Mouse (Mus musculus) kidney, postnatal 25 days (tissue): ENCODE results near the gene Dda1.
"Not testable (repeated sequence)": the region's sequence is repeated elsewhere in the genome, so short reads cannot be mapped to it uniquely, and the experiment has no call there.

Source experiments
- DNase-seq, 2 experiments: peaks; one replicate each; pipeline ENCODE4 v3.0.0; 2021; ENCODE audit warnings: mixed read lengths in 2 of 2

The Dda1 gene

DNA sequence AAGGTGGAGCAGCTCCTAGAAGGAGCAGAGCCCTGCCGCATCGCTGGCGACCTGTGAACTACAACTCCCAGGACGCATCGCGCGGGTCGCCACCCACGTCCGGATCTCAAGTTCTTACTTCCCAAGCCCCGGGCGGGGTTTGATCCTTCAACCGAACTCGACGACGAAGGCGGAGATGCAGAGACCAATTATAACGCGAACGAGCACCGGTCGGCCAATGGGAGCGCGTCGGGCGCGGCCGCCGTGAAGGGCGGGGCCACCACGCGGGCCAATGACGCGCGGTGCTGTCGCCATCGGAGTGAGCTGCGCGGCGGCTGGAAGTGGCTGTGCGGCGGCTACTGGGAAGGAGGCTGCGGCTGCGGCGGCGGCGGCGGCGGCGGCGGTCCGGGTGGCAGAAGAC is at the start of gene Dda1:
Gene Dda1 (plus strand): TSS at position 284 of the 400 bp plus-strand sequence.
- DNase-seq, result peak; percentile 99 to 100

DNA sequence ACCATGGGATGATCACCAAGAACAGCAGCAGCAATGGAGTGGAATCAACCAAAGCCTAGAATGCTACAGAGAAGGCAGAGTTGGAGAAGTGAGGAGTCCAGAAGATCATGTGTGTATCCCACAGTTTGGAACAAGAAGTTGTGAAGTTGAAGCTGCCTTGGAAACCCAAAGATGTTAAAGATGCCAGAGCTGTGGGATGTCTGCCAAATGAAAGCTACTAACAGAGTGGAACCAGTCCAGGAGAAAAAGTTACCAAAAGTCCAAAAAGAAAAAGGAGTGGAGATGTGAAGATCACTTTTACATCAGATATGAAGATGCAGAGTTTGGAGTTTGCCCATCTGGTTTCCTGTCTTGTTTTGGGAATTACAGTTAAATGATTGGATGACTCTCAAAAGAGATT is 46.9 kb upstream of the Dda1 start:
- no peak for DNase-seq

DNA sequence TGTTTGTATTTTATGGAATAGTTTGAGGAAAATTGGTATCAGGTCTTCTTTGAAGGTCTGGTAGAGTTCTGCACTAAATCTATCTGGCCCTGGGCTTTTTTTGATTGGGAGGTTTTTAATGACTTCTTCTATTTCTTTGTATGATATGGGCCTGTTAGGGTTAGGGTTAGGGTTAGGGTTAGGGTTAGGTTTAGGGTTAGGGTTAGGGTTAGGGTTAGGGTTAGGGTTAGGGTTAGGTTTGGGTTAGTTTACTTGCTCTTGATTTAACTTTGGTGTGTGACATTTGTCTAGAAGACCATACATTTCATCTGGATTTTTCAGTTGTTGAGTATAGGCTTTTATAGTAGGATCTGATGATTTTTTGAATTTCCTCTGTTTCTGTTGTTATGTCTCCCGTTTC is 36.1 kb upstream of the Dda1 start:
- DNase-seq, result not testable (repeated sequence)

DNA sequence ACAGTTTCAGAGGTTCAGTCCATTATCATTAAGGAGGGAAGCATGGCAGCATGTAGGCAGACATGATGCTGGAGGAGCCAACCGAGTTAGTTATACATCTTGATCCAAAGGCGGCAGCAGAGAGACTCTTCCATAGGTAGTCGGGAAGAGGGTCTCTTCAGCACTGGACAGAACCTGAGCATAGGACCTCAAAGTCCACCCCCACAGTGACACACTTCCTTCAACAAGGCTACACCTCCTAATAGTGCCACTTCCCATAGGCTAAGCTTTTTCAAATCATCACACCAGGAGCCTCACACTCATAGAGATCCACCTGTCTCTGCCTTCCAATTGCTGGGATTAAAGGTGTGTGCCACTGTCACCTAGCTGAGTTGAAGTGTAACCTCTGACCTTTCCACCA is 32.0 kb upstream of the Dda1 start:
- no peak for DNase-seq

DNA sequence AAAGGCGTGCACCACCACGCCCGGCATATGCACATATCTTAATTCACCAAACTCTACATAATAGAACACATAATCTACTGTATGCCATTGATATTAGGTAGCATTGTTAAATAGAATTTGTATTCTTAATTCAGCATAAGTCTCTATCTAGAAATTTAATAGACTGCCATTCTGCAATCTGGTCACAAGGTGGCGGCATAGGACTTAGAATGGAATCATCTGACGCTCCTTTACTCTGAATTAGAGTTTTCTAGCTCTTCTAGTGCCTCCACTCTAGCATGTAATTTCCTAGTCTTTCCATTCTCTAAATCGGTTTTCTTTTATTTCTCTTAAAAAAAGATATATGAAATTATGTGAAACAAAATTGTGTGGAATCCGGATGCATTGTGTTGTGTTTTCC is 27.6 kb upstream of the Dda1 start:
- peak in 1 of 2 experiments; percentile 37 for DNase-seq

DNA sequence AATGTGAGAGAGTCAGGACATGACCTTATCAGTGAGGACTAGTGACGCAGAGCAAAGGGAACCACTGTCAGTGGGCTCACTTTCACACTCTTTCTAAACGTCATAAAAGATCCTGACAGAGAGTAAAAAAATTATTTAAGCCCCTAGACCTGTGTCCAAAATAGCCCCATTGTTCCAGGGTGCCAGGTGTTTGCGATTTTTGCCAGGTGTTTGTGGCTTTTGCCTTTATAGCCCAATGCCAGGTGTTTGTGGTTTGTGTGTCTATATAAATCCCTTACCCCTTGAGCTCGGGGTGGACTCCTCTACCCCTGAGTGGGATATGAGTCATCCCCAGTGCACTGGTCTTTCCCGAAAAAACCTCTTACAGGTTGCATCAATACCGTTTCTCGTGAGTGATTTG is 23.9 kb upstream of the Dda1 start:
- DNase-seq, result no peak

DNA sequence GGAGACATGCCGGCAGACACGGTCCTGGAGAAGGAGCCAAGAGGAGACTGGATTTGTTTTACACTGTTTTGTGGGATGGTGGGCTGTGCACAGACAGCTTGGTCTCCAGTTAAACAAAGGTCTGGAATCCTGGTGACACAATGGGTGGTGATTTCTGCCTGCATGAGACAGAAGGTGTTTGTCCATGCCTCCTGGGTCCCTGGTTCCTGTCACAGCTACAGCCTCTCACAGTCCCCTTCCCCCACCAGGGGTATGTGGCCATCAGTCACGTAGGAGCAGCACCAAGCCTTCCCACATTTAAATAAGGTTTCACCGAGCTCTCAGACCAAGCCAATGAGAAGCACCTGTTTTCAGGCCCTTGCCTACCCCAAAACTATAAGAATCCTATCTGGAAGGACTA is 17.7 kb upstream of the Dda1 start:
- no peak for DNase-seq

DNA sequence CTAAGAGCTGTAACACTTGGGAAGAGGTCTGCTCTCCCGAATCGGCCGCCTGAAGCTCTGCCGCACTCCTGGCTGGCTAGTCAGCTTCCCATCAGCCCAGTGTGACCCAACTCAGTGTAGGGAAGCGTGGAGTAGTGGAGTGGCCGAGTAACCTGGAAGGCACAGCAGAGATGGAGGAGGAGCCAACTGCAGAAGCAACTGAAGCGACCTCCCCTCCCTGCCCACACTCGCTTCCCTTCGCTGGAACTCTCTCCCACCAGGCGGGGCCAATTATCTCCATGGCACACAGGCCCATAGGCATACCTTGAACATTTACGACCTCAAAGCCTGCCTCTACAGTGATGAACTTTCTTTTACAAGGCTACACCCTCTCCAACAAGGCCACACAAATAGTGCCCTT is 17.2 kb upstream of the Dda1 start:
- DNase-seq, result no peak

DNA sequence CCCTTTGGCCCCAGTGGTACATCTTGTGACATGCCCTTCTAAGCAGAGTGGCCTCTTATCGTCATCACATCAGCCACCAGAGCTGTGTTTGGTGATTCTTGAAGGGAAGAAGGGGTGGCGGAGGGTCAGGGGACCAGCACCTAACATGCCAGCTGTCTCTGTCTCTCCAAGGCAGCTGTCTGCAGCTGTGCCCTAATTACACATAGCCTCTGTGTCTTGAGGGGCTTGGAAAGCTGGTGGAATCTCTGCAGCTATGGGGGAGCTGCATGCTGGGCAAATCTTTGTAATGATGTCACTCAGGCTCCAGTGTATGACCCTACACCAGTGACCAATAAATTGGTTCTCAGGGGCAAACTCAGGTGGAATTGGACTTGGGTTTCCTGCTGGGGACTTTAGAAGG is 16.3 kb upstream of the Dda1 start:
- no peak for DNase-seq

DNA sequence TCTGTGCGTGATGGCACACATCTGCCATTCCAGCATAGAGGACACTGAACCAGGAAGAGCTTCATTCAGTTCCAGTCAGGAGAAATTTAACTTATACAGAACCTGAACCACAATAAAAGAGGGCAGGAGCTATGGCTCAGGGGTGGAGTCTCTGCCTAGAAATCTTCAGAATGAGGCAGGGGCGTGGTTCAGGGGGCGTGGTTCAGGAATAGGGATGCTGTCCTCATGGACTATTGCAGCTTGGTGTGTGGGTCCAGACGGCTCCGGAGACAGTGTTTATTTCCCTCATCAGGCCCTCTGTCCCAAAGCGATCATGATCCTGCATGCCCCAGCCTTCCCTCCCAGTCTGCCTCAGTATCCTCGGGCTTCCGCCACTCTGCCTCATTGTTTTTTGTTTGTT is 14.3 kb upstream of the Dda1 start:
- no peak for DNase-seq

DNA sequence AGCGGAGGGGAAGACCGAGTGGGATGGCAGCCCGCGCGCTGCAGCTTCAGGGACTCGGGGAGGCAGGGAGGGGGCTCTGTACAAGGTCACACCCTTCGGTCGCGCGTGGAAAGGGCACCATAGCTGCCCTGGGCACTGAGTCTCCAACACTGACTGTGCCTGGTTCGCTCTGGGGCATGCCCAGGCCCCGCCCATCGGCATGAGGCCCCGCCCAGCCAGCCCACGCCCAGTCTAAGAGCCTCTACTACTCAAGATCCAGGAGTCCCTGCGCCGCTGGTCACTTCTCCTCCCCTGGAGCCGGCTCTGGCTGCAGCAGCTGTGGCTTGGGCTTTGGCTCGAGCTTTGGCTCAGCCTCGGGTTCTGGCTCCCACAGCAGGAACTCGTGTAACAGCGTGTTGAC is 12.1 kb upstream of the Dda1 start:
- DNase-seq, result no peak

DNA sequence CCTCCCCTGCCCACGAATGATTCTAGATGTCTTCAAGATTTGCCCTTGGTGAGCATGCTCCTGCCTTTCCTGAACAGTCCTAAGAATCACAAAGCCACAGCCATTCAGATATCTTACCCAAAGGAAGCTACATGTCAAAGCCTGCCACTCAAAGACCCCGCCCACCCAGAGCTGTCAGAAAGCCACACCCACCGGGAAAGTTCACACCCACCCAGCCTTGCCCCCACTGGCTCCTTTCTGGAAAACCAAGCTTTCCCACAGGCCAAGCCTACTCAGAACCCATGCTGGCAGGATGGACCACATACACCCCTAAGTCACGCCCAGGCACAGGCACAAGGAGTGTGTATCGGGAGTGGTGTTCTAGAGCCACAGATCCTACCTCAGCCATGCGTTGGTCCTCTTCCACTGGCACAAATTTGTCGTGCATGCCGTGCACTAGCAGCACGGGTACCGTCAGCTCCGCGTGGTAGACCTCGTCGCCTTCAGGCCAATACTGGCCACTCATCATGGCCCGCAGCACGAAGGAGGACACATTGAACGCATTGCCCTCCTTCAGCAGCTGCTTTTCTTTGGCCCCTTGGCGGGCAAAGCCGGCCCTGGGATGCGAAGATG is 11.2 kb upstream of the Dda1 start:
- no peak for DNase-seq

DNA sequence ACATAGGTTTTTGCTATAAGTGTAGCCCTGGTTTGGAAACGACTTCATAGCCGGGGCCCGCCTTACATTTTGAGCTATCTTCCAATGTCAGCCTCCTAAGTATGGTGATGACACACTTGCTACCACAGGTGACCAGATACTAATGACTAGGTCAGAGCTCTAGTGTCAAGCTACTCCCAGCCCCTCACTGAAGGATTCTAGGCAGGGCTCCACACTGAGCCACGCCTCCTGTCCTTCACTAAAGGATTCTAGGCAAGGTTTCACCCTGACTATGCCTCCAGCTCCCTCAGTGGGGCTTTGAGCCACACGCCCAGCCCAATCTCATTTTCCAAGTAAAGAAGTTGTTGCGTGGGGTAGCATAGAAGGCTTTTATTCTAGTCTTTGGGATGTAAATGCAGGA is 8.3 kb upstream of the Dda1 start:
- DNase-seq, result no peak

DNA sequence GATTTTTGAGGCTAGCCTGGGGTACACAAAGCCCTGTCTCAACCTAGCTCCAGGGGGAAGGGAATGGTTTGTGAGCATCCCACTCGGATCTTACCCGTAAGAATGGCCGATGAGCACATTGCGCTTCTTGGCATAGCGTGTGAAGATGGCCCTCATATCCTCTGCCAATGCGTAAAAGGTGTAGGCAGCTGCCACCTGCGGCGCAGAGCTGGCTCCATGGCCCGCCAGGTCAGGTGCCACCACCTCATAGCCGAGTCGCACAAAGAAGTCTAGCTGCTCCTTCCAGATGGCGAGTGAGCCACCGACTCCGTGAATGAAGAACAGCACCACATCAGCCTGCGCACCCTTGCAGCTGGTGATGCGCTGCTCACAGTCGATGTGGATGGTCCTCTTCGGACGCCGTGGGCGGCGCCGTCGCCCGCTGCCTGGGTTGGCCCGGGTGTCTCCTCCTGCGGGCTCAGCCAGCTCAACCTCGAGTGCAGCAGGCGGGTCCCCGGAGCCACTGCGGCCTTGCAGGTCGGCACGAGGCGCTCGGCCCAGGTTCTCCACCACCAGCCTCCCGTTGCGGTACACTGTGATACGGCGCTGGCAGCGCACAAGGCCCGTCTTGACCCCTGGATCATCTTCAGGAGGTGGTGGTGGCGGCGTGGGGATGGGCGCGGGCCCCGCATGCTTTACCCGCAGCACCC is 7.7 kb upstream of the Dda1 start:
- peak in 1 of 2 experiments; percentile 46 for DNase-seq

DNA sequence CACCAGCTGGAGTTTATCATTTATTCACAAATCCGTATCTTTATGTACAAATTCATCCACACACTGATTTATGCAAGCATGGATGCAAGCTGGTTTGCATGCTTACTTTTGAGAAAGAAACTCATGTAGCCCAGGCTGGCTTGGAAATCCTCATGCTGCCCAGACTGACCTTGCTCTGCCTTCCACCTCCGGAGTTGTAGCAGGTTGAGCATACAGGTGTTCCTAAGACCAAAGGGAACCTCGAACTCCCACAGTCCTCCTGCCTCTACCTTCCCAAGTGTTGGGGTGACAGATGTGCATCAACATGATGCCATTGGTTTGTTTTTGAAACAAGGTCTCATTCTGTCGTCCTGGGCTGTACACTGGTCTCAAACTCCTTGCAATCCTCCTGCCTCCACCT is 6.8 kb upstream of the Dda1 start:
- no peak for DNase-seq

DNA sequence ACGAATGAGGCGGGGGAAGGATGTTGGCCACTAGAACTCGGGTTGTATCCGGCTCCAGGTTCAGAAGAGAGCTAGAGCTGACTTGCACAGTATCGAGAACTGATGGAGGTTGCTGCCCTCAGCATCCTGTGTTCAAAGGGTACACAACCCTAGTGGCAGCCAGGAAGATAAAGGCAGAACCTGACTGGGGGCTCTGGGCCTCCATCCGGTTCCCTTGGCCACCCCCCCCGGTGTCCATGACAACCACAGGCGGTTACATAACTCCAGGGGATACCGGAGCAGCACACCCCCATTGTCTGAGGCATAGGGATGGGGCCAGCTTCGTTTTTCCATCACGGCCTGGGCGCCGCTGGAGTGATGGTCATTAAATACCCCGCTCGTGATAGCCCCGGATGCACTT is 6.2 kb upstream of the Dda1 start:
- peak in 1 of 2 experiments; percentile 69 for DNase-seq

DNA sequence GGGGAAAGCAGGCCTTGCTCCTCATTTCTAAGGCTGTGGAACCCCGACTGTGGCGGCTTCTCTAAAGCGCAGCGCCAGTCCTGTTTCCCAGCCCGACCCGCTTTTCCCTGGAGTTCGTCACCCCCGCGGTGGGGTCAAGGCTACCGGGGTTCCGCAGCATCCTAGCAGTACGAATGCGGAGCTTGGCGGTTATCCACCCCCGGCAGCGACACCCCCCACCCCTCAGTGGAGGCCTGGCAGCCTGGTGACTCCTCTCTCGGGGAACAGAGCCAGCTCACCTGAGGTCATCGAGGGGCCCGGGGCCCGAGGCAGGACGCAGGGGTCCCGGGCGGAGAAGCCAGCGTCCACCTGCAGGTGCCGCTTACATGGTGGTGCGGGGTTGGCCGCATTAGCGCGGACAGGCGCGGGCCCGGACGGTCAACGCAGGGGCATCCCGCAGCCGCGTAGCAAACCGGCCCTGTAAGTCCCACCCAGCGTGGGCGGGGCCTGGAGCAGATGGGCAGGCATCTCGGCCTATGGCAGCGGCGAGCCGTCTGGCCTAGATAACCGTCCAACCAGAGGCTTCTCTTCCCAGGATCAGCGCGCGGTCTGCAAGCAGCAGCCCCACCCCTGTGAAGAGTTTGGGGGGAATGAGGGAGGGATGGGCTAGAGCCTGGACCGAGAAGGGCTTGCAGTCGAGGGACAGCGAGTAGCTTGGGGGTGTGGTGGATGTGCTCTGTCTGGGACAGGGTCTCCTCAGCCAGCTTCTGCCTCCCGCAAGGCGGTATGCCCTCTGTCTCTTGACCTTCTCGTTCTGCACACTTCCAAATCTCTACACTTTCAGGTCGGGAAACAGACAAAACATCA is 5.6 kb upstream of the Dda1 start, which contains the start of gene Abhd8:
Gene Abhd8 (minus strand): TSS at position 468 of the 846 bp plus-strand sequence.
- peak; percentile 98 for DNase-seq

DNA sequence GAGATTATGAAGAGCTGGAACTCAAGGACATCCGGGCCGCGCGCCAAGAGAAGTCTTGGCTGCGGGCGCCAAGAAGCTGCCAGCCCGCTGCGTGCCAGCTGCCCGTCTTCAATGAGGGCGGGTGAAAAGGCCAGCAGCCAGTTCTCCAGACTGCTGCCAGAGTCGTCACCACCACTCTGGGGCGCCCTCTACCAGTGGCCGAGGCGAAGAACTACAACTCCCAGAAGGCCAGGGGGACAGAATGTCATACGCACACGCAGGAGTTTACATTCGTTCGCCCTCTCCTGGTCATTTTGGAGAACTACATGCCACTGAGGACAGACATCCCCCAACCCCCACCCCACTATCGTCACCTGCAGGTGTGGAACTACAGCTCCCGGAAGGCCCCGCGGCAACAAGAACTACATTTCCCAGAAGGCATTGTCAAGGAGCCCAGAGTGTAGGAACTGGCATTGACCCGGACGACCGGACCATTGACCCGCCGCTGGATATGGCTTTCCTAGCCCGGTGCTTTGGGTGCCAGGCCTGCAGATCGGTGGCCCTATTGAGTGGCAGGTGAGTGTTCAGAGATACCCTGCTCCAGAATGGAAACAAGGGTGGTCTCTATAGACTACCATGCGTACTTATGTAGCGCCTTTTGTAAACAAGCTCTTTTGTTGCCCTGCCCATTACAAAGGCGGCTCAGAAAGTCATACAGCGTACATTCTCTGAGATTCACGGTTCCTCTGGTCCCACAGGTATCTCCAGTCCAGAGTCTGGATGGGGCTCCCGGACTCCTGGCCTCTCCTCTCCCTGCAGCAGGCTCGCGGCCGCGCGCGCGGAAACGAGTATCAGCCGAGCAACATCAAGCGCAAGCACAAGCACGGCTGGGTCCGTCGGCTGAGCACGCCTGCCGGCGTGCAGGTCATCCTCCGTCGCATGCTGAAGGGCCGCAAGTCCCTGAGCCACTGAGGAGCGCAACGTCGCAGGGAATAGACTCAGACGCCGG is 4.2 kb upstream of the Dda1 start, which contains the start of gene Mrpl34:
Gene Mrpl34 (plus strand): TSS at position 447 of the 988 bp plus-strand sequence.
- DNase-seq, result peak; percentile 99

DNA sequence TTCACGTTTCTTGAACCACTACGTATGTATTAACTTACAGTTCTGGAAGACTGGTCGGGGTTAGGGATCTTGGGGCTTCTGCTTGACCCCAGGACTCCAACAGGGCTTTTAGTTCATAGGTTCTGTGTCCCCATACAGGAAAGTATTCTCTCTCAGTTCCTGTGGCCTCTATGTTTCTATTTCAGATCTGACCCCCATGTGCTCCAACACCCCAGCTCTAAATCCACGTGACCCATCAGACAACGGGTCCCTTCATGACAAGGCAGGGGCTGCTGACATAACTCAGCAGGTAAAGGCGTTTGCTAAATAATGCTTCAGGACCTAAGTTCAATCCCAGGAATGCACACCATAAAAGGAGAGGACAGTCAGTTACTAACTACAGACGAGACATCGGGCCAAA is 3.3 kb upstream of the Dda1 start:
- no peak for DNase-seq

DNA sequence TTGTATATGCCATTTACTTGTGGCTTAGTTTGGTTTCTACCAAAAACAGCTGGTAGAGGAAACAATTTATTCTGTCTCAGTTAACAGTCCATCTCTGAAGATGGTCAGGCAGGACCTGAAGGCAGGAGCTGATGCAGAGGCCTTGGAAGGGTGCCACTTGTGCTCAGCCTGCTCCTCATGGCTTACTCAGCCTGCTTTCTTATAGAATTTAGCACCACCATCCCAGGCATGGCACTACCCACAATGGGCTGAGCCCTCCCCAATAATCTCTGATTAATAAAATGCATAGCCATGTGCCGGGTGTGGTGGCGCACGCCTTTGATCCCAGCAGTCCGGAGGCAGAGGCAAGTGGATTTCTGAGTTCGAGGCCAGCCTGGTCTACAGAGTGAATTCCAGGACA is 2.8 kb upstream of the Dda1 start:
- no peak for DNase-seq

DNA sequence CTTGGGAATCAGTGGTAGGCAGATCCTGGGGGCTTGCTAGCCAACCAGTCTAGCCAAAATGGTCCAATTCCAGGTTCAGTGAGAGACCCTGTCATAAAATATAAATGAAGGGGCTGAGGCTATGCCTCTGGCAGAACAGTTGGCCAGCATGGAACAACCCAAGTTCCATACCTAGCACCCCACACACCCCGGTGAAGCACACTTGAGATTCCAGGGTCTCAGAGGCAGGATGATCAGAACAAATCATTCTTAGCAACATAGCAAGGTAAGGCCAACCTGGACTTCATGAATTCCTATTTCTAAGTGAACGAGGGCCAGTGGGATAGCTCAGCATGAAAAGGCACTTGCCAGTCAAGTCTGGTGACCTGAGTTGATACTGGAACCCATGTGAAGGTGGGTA is 1.8 kb upstream of the Dda1 start:
- no peak for DNase-seq

DNA sequence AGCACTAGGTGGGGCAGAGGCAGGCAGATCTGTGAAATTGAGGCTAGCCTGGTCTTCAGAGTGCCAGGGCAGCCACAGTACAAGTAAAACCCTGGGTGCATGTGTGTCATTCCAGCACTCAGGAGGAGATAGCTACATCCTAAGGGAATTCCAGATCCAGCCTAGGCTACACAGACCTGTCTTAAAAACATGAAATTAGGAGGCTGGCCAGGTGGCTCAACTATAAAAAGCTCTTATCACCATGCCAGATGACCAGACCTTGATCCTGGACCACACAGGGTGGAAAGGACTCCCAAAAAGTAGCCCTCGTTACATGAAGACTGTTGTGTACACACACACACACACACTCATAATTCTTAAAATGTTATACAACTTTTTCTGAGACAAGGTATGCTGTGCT is 998 bp upstream of the Dda1 start:
- no peak for DNase-seq

DNA sequence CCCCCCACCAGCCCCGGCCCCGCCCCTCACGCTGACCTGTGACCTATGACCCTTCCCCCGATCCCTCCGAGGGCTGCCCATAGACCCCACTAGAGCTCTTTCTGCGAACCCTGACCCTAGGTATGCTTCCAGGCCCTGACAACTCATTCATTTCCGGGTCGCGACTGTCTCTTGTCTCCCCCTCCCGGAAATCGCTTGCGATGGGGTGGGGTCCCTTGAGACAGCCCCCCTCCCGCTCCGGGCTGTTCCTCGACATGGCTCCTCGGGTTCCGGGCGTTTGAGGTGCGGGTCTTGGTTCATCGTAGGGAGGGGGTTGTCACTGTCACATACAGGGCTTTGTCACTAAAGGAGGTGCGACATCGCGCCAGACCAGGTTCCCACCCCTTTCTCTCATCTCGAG is 412 bp downstream of the Dda1 start:
- DNase-seq, result peak; percentile 41 to 66
